Mouse (Mus musculus): Measurements from ENCODE around the gene Cspg5. TPM values are rescaled to one million over a fixed set of nuclear protein-coding genes. Genes with fewer than 3 reads are reported as not detected.

Cspg5 gene
- 2.4 and 2.7 TPM in 2 replicates for polyA plus RNA-seq (2015; fragmentation: Nextera tagmentation; extraction: Ambion mirVana)

- H3K9ac ChIP-seq (ENCODE audit: low read depth, low read length): no peak within 1 kb of the TSS
- peak within 1 kb of the TSS; percentile 99 for H3K4me2 ChIP-seq (ENCODE audit: low read depth, low read length)
- H3K9me3 ChIP-seq (ENCODE audit: control insufficient read depth, low read length): no peaks in the 10 kb centered on the region
- peaks cover 11% of the 10 kb centered on the region for H3K4me1 ChIP-seq (ENCODE audit: control insufficient read depth, insufficient read depth, low read length)
- peaks cover 4% of the 10 kb centered on the region; the same call in 1 of the 2 replicates for H3K27me3 ChIP-seq (replicated peaks; ENCODE audit: control insufficient read depth, insufficient read depth, low read length)
- no peak for ATAC-seq
- H3K4me3 ChIP-seq (ENCODE audit: low read length): peak within 1 kb of the TSS; percentile 74; the same call in 1 of the 2 replicates
- H3K36me3 ChIP-seq (ENCODE audit: control insufficient read depth, insufficient read depth, low read length): 0 out of 2 replicates have a peak, but pooled peaks cover 8% of the 10 kb centered on the region
- H3K27ac ChIP-seq (ENCODE audit: low read length): no peak within 1 kb of the TSS
- WGBS: 89% methylated on average over 7 of the region's 7 CpGs
Observed at GRCm38 (mm10) chr9:110243221-110243833, at the start of gene Cspg5. Cspg5 (plus strand) TSS chr9:110243783.

DNA sequence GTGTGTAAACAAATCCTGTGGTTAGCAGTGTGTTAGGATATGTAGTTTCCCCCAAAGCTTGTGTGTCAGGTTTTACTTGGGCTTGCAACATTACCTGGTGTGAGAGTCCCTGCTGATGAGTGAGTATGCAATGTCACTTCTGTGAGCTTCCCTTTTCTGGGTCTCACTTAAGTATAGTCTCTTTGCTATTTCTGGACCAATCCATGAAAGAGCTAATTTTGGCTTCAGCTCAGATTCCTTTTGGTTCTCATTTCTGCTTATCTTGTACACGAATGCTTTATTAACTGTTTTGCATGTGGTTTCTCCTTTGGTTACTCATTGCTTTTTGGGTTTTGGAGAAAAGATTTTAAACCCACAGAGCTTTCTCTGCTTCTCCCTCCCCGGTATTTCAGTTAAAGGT is 43.7 kb upstream of the Cspg5 start:
- no peak for ATAC-seq
- Histone ChIP-seq H3K4me3 (ENCODE audit: low read length) (no peak overlapping the region), H3K4me1 (ENCODE audit: control insufficient read depth, insufficient read depth, low read length) (no peaks in the 10 kb centered on the region), H3K36me3 (ENCODE audit: control insufficient read depth, insufficient read depth, low read length) (peaks cover 18% of the 10 kb centered on the region), H3K27me3 (replicated peaks; ENCODE audit: control insufficient read depth, insufficient read depth, low read length) (no peaks in the 10 kb centered on the region), H3K27ac (ENCODE audit: low read length) (no peak overlapping the region), H3K4me2 (ENCODE audit: low read depth, low read length) (no peak overlapping the region), H3K9ac (ENCODE audit: low read depth, low read length) (no peak overlapping the region), H3K9me3 (ENCODE audit: control insufficient read depth, low read length) (no peaks in the 10 kb centered on the region)
- 82% methylated on average over 2 of the region's 2 CpGs for WGBS

DNA sequence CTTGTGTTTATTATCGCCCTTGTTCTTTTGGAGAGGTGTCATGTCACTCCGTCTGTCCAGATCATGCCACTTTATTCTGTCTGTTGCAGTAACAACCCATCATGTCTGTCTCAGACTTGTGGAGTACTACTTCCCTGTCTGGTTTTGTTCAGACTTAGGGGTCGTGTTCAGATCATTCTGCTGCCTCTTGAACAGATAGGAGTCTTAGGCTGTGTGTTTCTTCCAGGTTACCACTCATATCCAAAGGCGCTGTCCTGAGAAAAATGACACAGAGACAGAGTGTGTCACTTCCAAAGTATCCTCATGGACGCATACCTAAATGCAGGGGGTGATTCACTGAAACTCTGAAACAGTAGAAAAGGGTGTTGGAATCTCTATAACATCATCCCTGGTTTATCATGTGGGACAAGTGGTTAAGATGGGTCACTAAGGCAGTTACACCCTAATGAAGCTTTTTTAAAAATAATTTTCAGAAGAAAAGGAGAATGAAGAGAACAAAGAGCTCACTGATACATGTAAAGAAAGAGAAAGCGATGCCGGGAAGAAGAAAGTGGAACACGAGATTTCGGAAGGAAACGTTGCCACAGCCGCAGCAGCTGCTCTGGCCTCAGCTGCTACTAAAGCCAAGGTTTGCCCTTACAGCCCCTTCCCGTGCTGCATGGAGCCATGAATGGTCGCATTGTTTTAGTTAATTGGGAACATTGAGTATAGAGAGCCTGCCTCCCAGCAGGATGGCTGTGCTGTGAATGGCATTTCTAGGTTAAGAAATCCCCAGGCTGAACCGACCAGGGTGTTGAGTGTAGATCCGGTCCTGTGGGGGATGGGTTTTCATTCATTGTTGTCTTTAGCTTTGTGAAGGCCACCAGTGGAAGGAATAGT is 37.8 kb upstream of the Cspg5 start:
- 0 out of 2 replicates have a peak, but pooled peaks have one; percentile 26 for ATAC-seq
- no peaks in the 10 kb centered on the region for H3K4me1 ChIP-seq (ENCODE audit: control insufficient read depth, insufficient read depth, low read length)
- no peak overlapping the region for H3K4me3 ChIP-seq (ENCODE audit: low read length)
- H3K9ac ChIP-seq (ENCODE audit: low read depth, low read length): no peak overlapping the region
- no peak overlapping the region for H3K27ac ChIP-seq (ENCODE audit: low read length)
- H3K4me2 ChIP-seq (ENCODE audit: low read depth, low read length): no peak overlapping the region
- 66% methylated on average over 15 of the region's 15 CpGs for WGBS
- H3K36me3 ChIP-seq (ENCODE audit: control insufficient read depth, insufficient read depth, low read length): peaks cover 23% of the 10 kb centered on the region
- no peaks in the 10 kb centered on the region for H3K27me3 ChIP-seq (replicated peaks; ENCODE audit: control insufficient read depth, insufficient read depth, low read length)
- H3K9me3 ChIP-seq (ENCODE audit: control insufficient read depth, low read length): no peaks in the 10 kb centered on the region

- no peaks in the 10 kb centered on the region for H3K9me3 ChIP-seq (ENCODE audit: control insufficient read depth, low read length)
- no peaks in the 10 kb centered on the region for H3K4me1 ChIP-seq (ENCODE audit: control insufficient read depth, insufficient read depth, low read length)
- H3K36me3 ChIP-seq (ENCODE audit: control insufficient read depth, insufficient read depth, low read length): peaks cover 23% of the 10 kb centered on the region
- no peak for ATAC-seq
- 74% methylated on average over 2 of the region's 2 CpGs for WGBS
- H3K4me2 ChIP-seq (ENCODE audit: low read depth, low read length): no peak overlapping the region
- H3K4me3 ChIP-seq (ENCODE audit: low read length): no peak overlapping the region
- no peak overlapping the region for H3K9ac ChIP-seq (ENCODE audit: low read depth, low read length)
- H3K27ac ChIP-seq (ENCODE audit: low read length): no peak overlapping the region
- no peaks in the 10 kb centered on the region for H3K27me3 ChIP-seq (replicated peaks; ENCODE audit: control insufficient read depth, insufficient read depth, low read length)
Observed at GRCm38 (mm10) chr9:110206437-110206836, 37.1 kb upstream of the Cspg5 start.

- H3K27ac ChIP-seq (ENCODE audit: low read length): no peak overlapping the region
- 66% methylated on average over 7 of the region's 7 CpGs for WGBS
- ATAC-seq: no peak
- H3K4me2 ChIP-seq (ENCODE audit: low read depth, low read length): no peak overlapping the region
- H3K36me3 ChIP-seq (ENCODE audit: control insufficient read depth, insufficient read depth, low read length): peaks cover 18% of the 10 kb centered on the region
- H3K4me3 ChIP-seq (ENCODE audit: low read length): no peak overlapping the region
- H3K9ac ChIP-seq (ENCODE audit: low read depth, low read length): no peak overlapping the region
- H3K27me3 ChIP-seq (replicated peaks; ENCODE audit: control insufficient read depth, insufficient read depth, low read length): no peaks in the 10 kb centered on the region
- no peaks in the 10 kb centered on the region for H3K9me3 ChIP-seq (ENCODE audit: control insufficient read depth, low read length)
- no peaks in the 10 kb centered on the region for H3K4me1 ChIP-seq (ENCODE audit: control insufficient read depth, insufficient read depth, low read length)
Observed at GRCm38 (mm10) chr9:110208265-110208664, 35.3 kb upstream of the Cspg5 start.

GRCm38 (mm10) chr9:110208967-110209366 is 34.6 kb upstream of the Cspg5 start:
- no peak for ATAC-seq
- Histone ChIP-seq H3K4me1 (ENCODE audit: control insufficient read depth, insufficient read depth, low read length) (no peaks in the 10 kb centered on the region), H3K27me3 (replicated peaks; ENCODE audit: control insufficient read depth, insufficient read depth, low read length) (no peaks in the 10 kb centered on the region), H3K36me3 (ENCODE audit: control insufficient read depth, insufficient read depth, low read length) (peaks cover 18% of the 10 kb centered on the region), H3K4me2 (ENCODE audit: low read depth, low read length) (no peak overlapping the region), H3K4me3 (ENCODE audit: low read length) (no peak overlapping the region), H3K27ac (ENCODE audit: low read length) (no peak overlapping the region), H3K9ac (ENCODE audit: low read depth, low read length) (no peak overlapping the region), H3K9me3 (ENCODE audit: control insufficient read depth, low read length) (no peaks in the 10 kb centered on the region)
- 92% methylated on average over 3 of the region's 3 CpGs for WGBS

- no peak for ATAC-seq
- Histone ChIP-seq H3K27me3 (replicated peaks; ENCODE audit: control insufficient read depth, insufficient read depth, low read length) (no peaks in the 10 kb centered on the region), H3K9ac (ENCODE audit: low read depth, low read length) (no peak overlapping the region), H3K27ac (ENCODE audit: low read length) (no peak overlapping the region), H3K36me3 (ENCODE audit: control insufficient read depth, insufficient read depth, low read length) (peaks cover 7% of the 10 kb centered on the region), H3K4me2 (ENCODE audit: low read depth, low read length) (no peak overlapping the region), H3K9me3 (ENCODE audit: control insufficient read depth, low read length) (no peaks in the 10 kb centered on the region), H3K4me3 (ENCODE audit: low read length) (no peak overlapping the region), H3K4me1 (ENCODE audit: control insufficient read depth, insufficient read depth, low read length) (no peaks in the 10 kb centered on the region)
- WGBS: 89% methylated on average over 4 of the region's 4 CpGs
Observed at GRCm38 (mm10) chr9:110224273-110224672, 19.3 kb upstream of the Cspg5 start.

- H3K4me3 ChIP-seq (ENCODE audit: low read length): no peak overlapping the region
- WGBS: 91% methylated on average over 4 of the region's 4 CpGs
- H3K4me2 ChIP-seq (ENCODE audit: low read depth, low read length): no peak overlapping the region
- no peak overlapping the region for H3K9ac ChIP-seq (ENCODE audit: low read depth, low read length)
- H3K27ac ChIP-seq (ENCODE audit: low read length): no peak overlapping the region
- H3K4me1 ChIP-seq (ENCODE audit: control insufficient read depth, insufficient read depth, low read length): no peaks in the 10 kb centered on the region
- H3K36me3 ChIP-seq (ENCODE audit: control insufficient read depth, insufficient read depth, low read length): peaks cover 7% of the 10 kb centered on the region
- H3K9me3 ChIP-seq (ENCODE audit: control insufficient read depth, low read length): no peaks in the 10 kb centered on the region
- ATAC-seq: no peak
- H3K27me3 ChIP-seq (replicated peaks; ENCODE audit: control insufficient read depth, insufficient read depth, low read length): no peaks in the 10 kb centered on the region
Observed at GRCm38 (mm10) chr9:110226191-110226590, 17.4 kb upstream of the Cspg5 start.

DNA sequence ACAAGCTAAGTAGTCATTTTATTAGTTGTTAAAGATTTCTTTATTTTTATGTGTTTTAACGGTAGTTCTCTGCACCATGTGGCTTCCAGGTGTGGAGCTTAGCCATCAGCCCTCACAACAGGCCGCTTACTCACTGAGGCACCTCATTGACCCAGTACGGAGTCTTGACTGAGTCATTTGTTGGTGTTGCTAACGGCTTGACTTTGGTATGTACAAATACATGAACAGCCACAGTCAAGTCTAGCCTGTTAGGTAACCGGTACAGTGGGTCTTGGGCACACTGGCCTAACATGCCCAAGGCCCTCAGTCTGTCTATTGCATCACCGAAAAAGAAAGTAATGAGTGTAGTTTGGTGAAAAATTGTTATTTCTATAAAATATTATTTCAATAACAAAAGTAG is 14.9 kb upstream of the Cspg5 start:
- no peak overlapping the region for H3K9ac ChIP-seq (ENCODE audit: low read depth, low read length)

More for the DNA sequence above, 14.9 kb upstream of the Cspg5 start:
- no peaks in the 10 kb centered on the region for H3K4me1 ChIP-seq (ENCODE audit: control insufficient read depth, insufficient read depth, low read length)
- H3K4me2 ChIP-seq (ENCODE audit: low read depth, low read length): no peak overlapping the region
- H3K27me3 ChIP-seq (replicated peaks; ENCODE audit: control insufficient read depth, insufficient read depth, low read length): no peaks in the 10 kb centered on the region
- no peaks in the 10 kb centered on the region for H3K9me3 ChIP-seq (ENCODE audit: control insufficient read depth, low read length)
- H3K4me3 ChIP-seq (ENCODE audit: low read length): no peak overlapping the region
- H3K36me3 ChIP-seq (ENCODE audit: control insufficient read depth, insufficient read depth, low read length): no peaks in the 10 kb centered on the region; the same call in 1 of the 2 replicates
- ATAC-seq: no peak
- WGBS: 87% methylated on average over 6 of the region's 6 CpGs
- no peak overlapping the region for H3K27ac ChIP-seq (ENCODE audit: low read length)
